In genomic region chr2:175965031-175965430, GRCm38 (mm10) we compare ENCODE assay signal across 9 mouse cellular contexts. TPM values are rescaled to one million over a fixed set of nuclear protein-coding genes. Genes with fewer than 3 reads are reported as not detected.
DNase-seq lines count a peak whose midpoint lies in the region; ATAC-seq and TF ChIP-seq lines count a peak whose summit lies in the region.
"Not testable (repeated sequence)": the region's sequence is repeated elsewhere in the genome, so short reads cannot be mapped to it uniquely, and the experiment has no call there.
"Had no signal": no experiment of that assay in that cellular context is flagged by ENCODE, and none has a peak within 500 bp of the region (broad histone marks: within the 10 kb centered on the region; RNA-seq: fewer than 3 reads in every experiment).

Gene Gm2026, plus strand, starts transcription at chr2:175965331.

- not testable (repeated sequence) for TF ChIP-seq CTCF in G1E (IDR thresholded peaks at IDR 0.05; ENCODE audit: low read depth, low read length); midbrain, postnatal 0 days (IDR thresholded peaks at IDR 0.05)

- no CpG with 5 or more reads among the region's 4 CpGs for WGBS in embryonic facial prominence, embryonic 12.5 days
- WGBS in heart, embryonic 13.5 days, result no CpG with 5 or more reads among the region's 4 CpGs
- no CpG with 5 or more reads among the region's 4 CpGs for WGBS in hindbrain, embryonic 15.5 days
- no CpG with 5 or more reads among the region's 4 CpGs for WGBS in limb, embryonic 13.5 days
- WGBS in midbrain, postnatal 0 days, result no CpG with 5 or more reads among the region's 4 CpGs

- H3K27ac ChIP-seq in embryonic facial prominence, embryonic 12.5 days; heart, embryonic 13.5 days (replicated peaks); hindbrain, embryonic 15.5 days (replicated peaks); limb, embryonic 13.5 days; midbrain, postnatal 0 days (ENCODE audit: low read depth, low read length): not testable (repeated sequence)

- not testable (repeated sequence) for H3K4me2 ChIP-seq in embryonic facial prominence, embryonic 12.5 days (replicated peaks); heart, embryonic 13.5 days; hindbrain, embryonic 15.5 days; limb, embryonic 13.5 days (replicated peaks); midbrain, postnatal 0 days (ENCODE audit: low read depth, low read length, poor library complexity, severe bottlenecking)

- H3K36me3 ChIP-seq in G1E (replicated peaks); embryonic facial prominence, embryonic 12.5 days; heart, embryonic 13.5 days; hindbrain, embryonic 15.5 days; limb, embryonic 13.5 days; midbrain, postnatal 0 days (ENCODE audit: insufficient read depth, low read length): not testable (repeated sequence)

- H3K27me3 ChIP-seq in G1E (ENCODE audit: insufficient read depth, low read length); embryonic facial prominence, embryonic 12.5 days; heart, embryonic 13.5 days (replicated peaks); hindbrain, embryonic 15.5 days; limb, embryonic 13.5 days; midbrain, postnatal 0 days (ENCODE audit: insufficient read depth, low read length): not testable (repeated sequence)

- not testable (repeated sequence) for H3K9ac ChIP-seq in embryonic facial prominence, embryonic 12.5 days; heart, embryonic 13.5 days; hindbrain, embryonic 15.5 days; limb, embryonic 13.5 days; midbrain, postnatal 0 days (replicated peaks; ENCODE audit: low read length, poor library complexity, severe bottlenecking)

- H3K4me3 ChIP-seq in G1E (ENCODE audit: low read depth, low read length); embryonic facial prominence, embryonic 12.5 days; heart, embryonic 13.5 days; hindbrain, embryonic 15.5 days; limb, embryonic 13.5 days; midbrain, postnatal 0 days (ENCODE audit: low read depth, low read length): not testable (repeated sequence)

- not testable (repeated sequence) for H3K9me3 ChIP-seq in G1E (replicated peaks); embryonic facial prominence, embryonic 12.5 days; heart, embryonic 13.5 days; hindbrain, embryonic 15.5 days; limb, embryonic 13.5 days; midbrain, postnatal 0 days (ENCODE audit: low read length)

- not testable (repeated sequence) for DNase-seq in G1E (ENCODE audit: low spot score); gastrocnemius, adult 18-20 months (ENCODE audit: low spot score); layer of hippocampus, postnatal 14 days (ENCODE audit: low spot score in 2 of 2); midbrain, postnatal 0 days (ENCODE audit: low spot score)

- not testable (repeated sequence) for ATAC-seq in G1E (ENCODE audit: extremely low read depth, insufficient number of reproducible peaks, low FRiP score, poor library complexity, severe bottlenecking); embryonic facial prominence, embryonic 12.5 days (ENCODE audit: insufficient number of reproducible peaks, insufficient read depth, low FRiP score, low TSS enrichment); heart, embryonic 13.5 days (ENCODE audit: extremely low read depth, insufficient number of reproducible peaks, low FRiP score, low TSS enrichment); hindbrain, embryonic 15.5 days (ENCODE audit: low FRiP score, low read depth); limb, embryonic 13.5 days (ENCODE audit: low FRiP score, low read depth); midbrain, postnatal 0 days (ENCODE audit: low FRiP score)

- not testable (repeated sequence) for H3K4me1 ChIP-seq in G1E (ENCODE audit: insufficient read depth, low read depth, low read length); embryonic facial prominence, embryonic 12.5 days; heart, embryonic 13.5 days; hindbrain, embryonic 15.5 days (replicated peaks); limb, embryonic 13.5 days; midbrain, postnatal 0 days (ENCODE audit: insufficient read depth, low read length)

RNA-seq across cellular contexts. Expression of gene Gm2026, which starts in this region (rescaled TPM):
- total RNA-seq in G1E (2014; fragmentation: Nextera tagmentation), result 16.6 and 18.6 TPM in 2 replicates
- total RNA-seq in G1E (2017), result 11.8 and 24.5 TPM in 2 replicates
- polyA plus RNA-seq in G1E (2012), result not detected in 2 replicates
- polyA plus RNA-seq in embryonic facial prominence, embryonic 12.5 days (2016; fragmentation: Nextera tagmentation; extraction: Ambion mirVana), result 26.5 and 34.7 TPM in 2 replicates
- 10 to 100 TPM; 19.3 to 20.0 TPM for total RNA-seq in gastrocnemius, adult 18-20 months (2021)
- polyA plus RNA-seq in heart, embryonic 13.5 days (2015; fragmentation: Nextera tagmentation; extraction: Ambion mirVana), result 20.4 and 24.4 TPM in 2 replicates
- polyA plus RNA-seq in hindbrain, embryonic 15.5 days (2015; fragmentation: Nextera tagmentation; extraction: Ambion mirVana), result 19.5 and 20.3 TPM in 2 replicates
- 10 to 100 TPM; 51.0 to 52.0 TPM for total RNA-seq in layer of hippocampus, postnatal 14 days (2021)
- polyA plus RNA-seq in limb, embryonic 13.5 days (2015; fragmentation: Nextera tagmentation; extraction: Ambion mirVana), result 26.4 and 33.8 TPM in 2 replicates
- 11.7 and 11.8 TPM in 2 replicates for total RNA-seq in midbrain, postnatal 0 days (2014; rRNA removed)
- 18.4 and 19.6 TPM in 2 replicates for polyA plus RNA-seq in midbrain, postnatal 0 days (2015; fragmentation: Nextera tagmentation; extraction: Ambion mirVana)
- polyA plus RNA-seq: testis, adult 2 months had no signal

Comparison
In these comparisons a context has a peak if more than half of its experiments do, and no peak if none do; other contexts are left out.
1. RNA of gene Gm2026 (polyA plus RNA-seq): 26.5 to 34.7 TPM in embryonic facial prominence, embryonic 12.5 days, 26.4 to 33.8 TPM in limb, embryonic 13.5 days, 20.4 to 24.4 TPM in heart, embryonic 13.5 days, 19.5 to 20.3 TPM in hindbrain, embryonic 15.5 days and 18.4 to 19.6 TPM in midbrain, postnatal 0 days; not detected in G1E; every median in the first group is over 10 times any median in the second.